Mouse (Mus musculus) cerebellum, adult 18-20 months (tissue): Measurements from ENCODE around the gene Csrnp2.
"Not testable (repeated sequence)": the region's sequence is repeated elsewhere in the genome, so short reads cannot be mapped to it uniquely, and the experiment has no call there.

ENCODE experiments used
- DNase-seq, 2 experiments: peaks; one replicate each; pipeline ENCODE4 v3.0.0; 2021

Csrnp2 gene

GRCm38 (mm10) chr15:100495102-100495501, at the start of gene Csrnp2:
Gene Csrnp2 (minus strand): TSS chr15:100495488.
- DNase-seq: peak; percentile 93 to 96

GRCm38 (mm10) chr15:100543651-100544030, 48.4 kb upstream of the Csrnp2 start:
- not testable (repeated sequence) for DNase-seq

- DNase-seq: not testable (repeated sequence)
These were observed 47.8 kb upstream of the Csrnp2 start for GRCm38 (mm10) chr15:100542876-100543650.

GRCm38 (mm10) chr15:100541426-100541825, 46.1 kb upstream of the Csrnp2 start:
- DNase-seq: no peak

- not testable (repeated sequence) for DNase-seq
These were observed 45.7 kb upstream of the Csrnp2 start for GRCm38 (mm10) chr15:100541001-100541400.

GRCm38 (mm10) chr15:100539411-100539810, 44.1 kb upstream of the Csrnp2 start:
- DNase-seq: no peak

- peak; percentile 15 to 27 for DNase-seq
These were observed 42.6 kb upstream of the Csrnp2 start for GRCm38 (mm10) chr15:100537913-100538312.

- no peak for DNase-seq
These were observed 32.6 kb upstream of the Csrnp2 start for GRCm38 (mm10) chr15:100527900-100528299.

- DNase-seq: no peak
These were observed 30.1 kb upstream of the Csrnp2 start for GRCm38 (mm10) chr15:100525405-100525804.

- no peak for DNase-seq
These were observed 25.0 kb upstream of the Csrnp2 start for GRCm38 (mm10) chr15:100520306-100520705.

GRCm38 (mm10) chr15:100515121-100515520, 19.8 kb upstream of the Csrnp2 start:
- no peak for DNase-seq

GRCm38 (mm10) chr15:100513387-100513786, 18.1 kb upstream of the Csrnp2 start:
- DNase-seq: no peak

GRCm38 (mm10) chr15:100510072-100510471, 14.8 kb upstream of the Csrnp2 start:
- no peak for DNase-seq

- DNase-seq: no peak
These were observed 13.3 kb upstream of the Csrnp2 start for GRCm38 (mm10) chr15:100508454-100509167.

- DNase-seq: not testable (repeated sequence)
These were observed 4.2 kb upstream of the Csrnp2 start for GRCm38 (mm10) chr15:100499506-100499905.

- DNase-seq: peak in 1 of 2 experiments; percentile 42
These were observed 641 bp downstream of the Csrnp2 start for GRCm38 (mm10) chr15:100494647-100495046.

GRCm38 (mm10) chr15:100491966-100492365, 3.3 kb downstream of the Csrnp2 start:
- no peak for DNase-seq

GRCm38 (mm10) chr15:100489263-100489662, 6.0 kb downstream of the Csrnp2 start:
- DNase-seq: no peak

GRCm38 (mm10) chr15:100488297-100488696, 7.0 kb downstream of the Csrnp2 start:
- DNase-seq: not testable (repeated sequence)

GRCm38 (mm10) chr15:100487050-100487449, 8.2 kb downstream of the Csrnp2 start:
- no peak for DNase-seq

GRCm38 (mm10) chr15:100486450-100486849, 8.8 kb downstream of the Csrnp2 start:
- DNase-seq: no peak

- no peak for DNase-seq
These were observed 9.7 kb downstream of the Csrnp2 start for GRCm38 (mm10) chr15:100485576-100485975.

GRCm38 (mm10) chr15:100478925-100479324, 16.4 kb downstream of the Csrnp2 start:
- no peak for DNase-seq

GRCm38 (mm10) chr15:100478351-100478750, 16.9 kb downstream of the Csrnp2 start:
- DNase-seq: no peak
